ENCODE assay signal across 10 mouse cellular contexts in the genomic region with DNA sequence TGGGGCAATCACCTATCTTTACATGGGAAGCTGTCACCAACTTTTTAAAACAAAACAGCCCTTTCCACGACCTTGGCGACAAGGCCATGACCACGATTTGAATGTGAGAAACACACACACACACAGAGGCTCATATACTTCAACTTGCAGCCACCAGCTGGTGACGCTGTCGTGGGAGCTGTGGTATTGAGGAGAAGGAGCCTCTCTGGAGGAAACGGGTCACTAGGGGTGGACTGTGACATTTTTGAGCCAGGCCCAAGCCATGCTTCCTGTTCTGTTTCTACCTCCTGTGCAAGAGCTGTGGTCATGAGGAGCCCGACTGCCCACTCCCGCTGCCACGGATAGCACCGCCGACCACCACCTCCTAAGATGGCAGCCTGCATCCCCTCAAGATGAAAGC. TPM values are rescaled to one million over a fixed set of nuclear protein-coding genes. Genes with fewer than 3 reads are reported as not detected.
DNase-seq lines count a peak whose midpoint lies in the region; ATAC-seq and TF ChIP-seq lines count a peak whose summit lies in the region.
"Had no signal": no experiment of that assay in that cellular context is flagged by ENCODE, and none has a peak within 500 bp of the region (broad histone marks: within the 10 kb centered on the region; RNA-seq: fewer than 3 reads in every experiment).

No protein-coding gene starts in this region.

- H3K4me1 ChIP-seq in forebrain, embryonic 13.5 days = peaks cover 73% of the 10 kb centered on the region
- peaks cover 41% of the 10 kb centered on the region for H3K4me1 ChIP-seq in forebrain, embryonic 14.5 days (ENCODE audit: control insufficient read depth, insufficient read depth, low read length)
- H3K4me1 ChIP-seq in heart, embryonic 13.5 days = peaks cover 95% of the 10 kb centered on the region
- H3K4me1 ChIP-seq in lung, postnatal 0 days (ENCODE audit: insufficient read depth, low read depth, low read length) = peaks cover 32% of the 10 kb centered on the region

- no peak for ATAC-seq in forebrain, embryonic 13.5 days
- no peak for ATAC-seq in forebrain, embryonic 14.5 days
- ATAC-seq in heart, embryonic 13.5 days (ENCODE audit: extremely low read depth, insufficient number of reproducible peaks, low FRiP score, low TSS enrichment) = no peak
- peak; percentile 7; the same call in 1 of the 2 replicates for ATAC-seq in lung, postnatal 0 days
- ATAC-seq: CD4-positive, CD25-positive, alpha-beta regulatory T cell, adult 4 months had no signal

- H3K9me3 ChIP-seq in forebrain, embryonic 13.5 days (replicated peaks) = no peaks in the 10 kb centered on the region
- no peaks in the 10 kb centered on the region for H3K9me3 ChIP-seq in forebrain, embryonic 14.5 days (replicated peaks; ENCODE audit: control insufficient read depth, low read length)
- no peaks in the 10 kb centered on the region for H3K9me3 ChIP-seq in heart, embryonic 13.5 days
- no peaks in the 10 kb centered on the region for H3K9me3 ChIP-seq in lung, postnatal 0 days (ENCODE audit: low read length)

- no peak for TF ChIP-seq EP300 in lung, postnatal 0 days (IDR thresholded peaks at IDR 0.05)

- intact Hi-C loops in gastrocnemius, postnatal 14 days (cut with DNase I; ENCODE audit: low total_unique reads) = loop anchor here (5.0 kb wide), 1 partner anchor 40 kb away; no protein-coding TSS in a partner anchor

- DNase-seq in forebrain, embryonic 14.5 days (ENCODE audit: low spot score) = no peak
- DNase-seq in adrenal gland, postnatal 14 days = peak; percentile 79
- DNase-seq in lung, postnatal 0 days (ENCODE audit: low spot score) = peak; percentile 62
- no peak for DNase-seq in gastrocnemius, postnatal 14 days
- no peak for DNase-seq in retina, postnatal 1 day
- DNase-seq in right cerebral cortex, adult 18-20 months = no peak

- TF ChIP-seq CTCF in lung, postnatal 0 days (IDR thresholded peaks at IDR 0.05) = peak; percentile 54

- 92% methylated on average over 11 of the region's 11 CpGs for WGBS in forebrain, embryonic 13.5 days
- 89% methylated on average over 11 of the region's 11 CpGs for WGBS in forebrain, embryonic 14.5 days
- WGBS in heart, embryonic 13.5 days = 52% methylated on average over 11 of the region's 11 CpGs
- WGBS in lung, postnatal 0 days = 72% methylated on average over 11 of the region's 11 CpGs

- H3K27ac ChIP-seq in forebrain, embryonic 13.5 days = 0 out of 2 replicates have a peak overlapping the region, but pooled peaks have one; percentile 45
- no peak overlapping the region for H3K27ac ChIP-seq in forebrain, embryonic 14.5 days (ENCODE audit: low read depth, low read length)
- peak overlapping the region; percentile 88 for H3K27ac ChIP-seq in heart, embryonic 13.5 days (replicated peaks)
- H3K27ac ChIP-seq in lung, postnatal 0 days (ENCODE audit: low read length) = 0 out of 2 replicates have a peak overlapping the region, but pooled peaks have one; percentile 43

- no peak overlapping the region for H3K4me2 ChIP-seq in forebrain, embryonic 13.5 days
- no peak overlapping the region for H3K4me2 ChIP-seq in forebrain, embryonic 14.5 days (ENCODE audit: low read length)
- peak overlapping the region; percentile 13; the same call in 1 of the 2 replicates for H3K4me2 ChIP-seq in heart, embryonic 13.5 days
- H3K4me2 ChIP-seq in lung, postnatal 0 days (replicated peaks; ENCODE audit: low read depth, low read length) = no peak overlapping the region
- H3K4me2 ChIP-seq: midbrain, embryonic 11.5 days had no signal

- no peak overlapping the region for H3K9ac ChIP-seq in forebrain, embryonic 13.5 days
- H3K9ac ChIP-seq in forebrain, embryonic 14.5 days (ENCODE audit: low read length) = no peak overlapping the region
- peak overlapping the region; percentile 69 for H3K9ac ChIP-seq in heart, embryonic 13.5 days
- H3K9ac ChIP-seq in lung, postnatal 0 days (replicated peaks; ENCODE audit: low read depth) = no peak overlapping the region

- H3K27me3 ChIP-seq in forebrain, embryonic 13.5 days = no peaks in the 10 kb centered on the region
- H3K27me3 ChIP-seq in forebrain, embryonic 14.5 days (replicated peaks; ENCODE audit: control insufficient read depth, insufficient read depth, low read length) = no peaks in the 10 kb centered on the region
- no peaks in the 10 kb centered on the region for H3K27me3 ChIP-seq in heart, embryonic 13.5 days (replicated peaks)
- no peaks in the 10 kb centered on the region for H3K27me3 ChIP-seq in lung, postnatal 0 days (replicated peaks; ENCODE audit: insufficient read depth, low read length)

- H3K36me3 ChIP-seq in forebrain, embryonic 13.5 days (ENCODE audit: poor library complexity, severe bottlenecking) = peaks cover 28% of the 10 kb centered on the region
- H3K36me3 ChIP-seq in forebrain, embryonic 14.5 days (ENCODE audit: control insufficient read depth, insufficient read depth, low read length) = peaks cover 35% of the 10 kb centered on the region
- peaks cover 45% of the 10 kb centered on the region for H3K36me3 ChIP-seq in heart, embryonic 13.5 days
- H3K36me3 ChIP-seq in lung, postnatal 0 days (ENCODE audit: insufficient read depth, low read length) = peaks cover 3% of the 10 kb centered on the region; the same call in 1 of the 2 replicates

- no peak overlapping the region for H3K4me3 ChIP-seq in forebrain, embryonic 13.5 days
- H3K4me3 ChIP-seq in forebrain, embryonic 14.5 days (ENCODE audit: low read depth, low read length) = no peak overlapping the region
- H3K4me3 ChIP-seq in heart, embryonic 13.5 days = no peak overlapping the region
- H3K4me3 ChIP-seq in lung, postnatal 0 days (ENCODE audit: low read depth, low read length) = no peak overlapping the region

RNA-seq across cellular contexts. Expression of a gene that starts 46.4 kb away (rescaled TPM):
- 73.3 and 85.4 TPM in 2 replicates for polyA plus RNA-seq in forebrain, embryonic 13.5 days (2015; fragmentation: Nextera tagmentation; extraction: Ambion mirVana)
- 43.3 and 58.0 TPM in 2 replicates for polyA plus RNA-seq in forebrain, embryonic 14.5 days (2014; fragmentation: Nextera tagmentation; extraction: Ambion mirVana)
- total RNA-seq in adrenal gland, postnatal 14 days (2021) = 45.8 and 59.2 TPM in 2 replicates
- 41.5 and 42.4 TPM in 2 replicates for polyA plus RNA-seq in heart, embryonic 13.5 days (2015; fragmentation: Nextera tagmentation; extraction: Ambion mirVana)
- polyA plus RNA-seq in lung, postnatal 0 days (2015; fragmentation: Nextera tagmentation; extraction: Ambion mirVana) = 30.7 and 32.1 TPM in 2 replicates
- total RNA-seq in gastrocnemius, postnatal 14 days (2021) = 10 to 100 TPM; 20.7 to 22.0 TPM

Comparison
In these comparisons a context has a peak if more than half of its experiments do, and no peak if none do; other contexts are left out.
1. DNase-seq: peak in adrenal gland, postnatal 14 days (single experiment) and lung, postnatal 0 days (single experiment); none in forebrain, embryonic 14.5 days (single experiment), gastrocnemius, postnatal 14 days (single experiment), retina, postnatal 1 day (single experiment) and right cerebral cortex, adult 18-20 months (single experiment).